Mouse (Mus musculus) spleen, adult 2 months (tissue): ENCODE results near the gene Fat3.

Experiments
- CTCF ChIP-seq: fragments of 200-500 bp; IDR thresholded peaks from 2 replicates; pipeline ENCODE4 v1.5.1; 2011; ENCODE audit warnings: mild to moderate bottlenecking, inconsistent platforms; ENCODE audit not compliant: insufficient read depth, insufficient read length, insufficient replicate concordance; ENCODE audit errors: extremely low read depth
- POLR2A ChIP-seq: fragments of 200-500 bp; IDR thresholded peaks from 2 replicates; pipeline ENCODE4 v1.6.1; 2011; ENCODE audit warnings: low read depth, low read length, inconsistent platforms

- TF ChIP-seq CTCF (no peak), POLR2A (no peak)
Observed at GRCm38 (mm10) chr9:16486229-16486628, 14.9 kb downstream of the Fat3 start.
